Mouse (Mus musculus): ENCODE data around the gene Grin2d. TPM values are rescaled to one million over a fixed set of nuclear protein-coding genes. Genes with fewer than 3 reads are reported as not detected.

Grin2d gene
- polyA plus RNA-seq, 1 experiment = 0.02 TPM

- TF ChIP-seq GATA1 (IDR thresholded peaks at IDR 0.05; ENCODE audit: low read length) = no peak
Observed at GRCm38 (mm10) chr7:45870282-45871058, 7.7 kb downstream of the Grin2d start.

- TF ChIP-seq GATA1 (IDR thresholded peaks at IDR 0.05; ENCODE audit: low read length) = no peak
Observed at GRCm38 (mm10) chr7:45869787-45870186, 8.4 kb downstream of the Grin2d start.

GRCm38 (mm10) chr7:45869107-45869670, 9.0 kb downstream of the Grin2d start:
- TF ChIP-seq GATA1 (IDR thresholded peaks at IDR 0.05; ENCODE audit: low read length) = no peak

- no peak for TF ChIP-seq GATA1 (IDR thresholded peaks at IDR 0.05; ENCODE audit: low read length)
Observed at GRCm38 (mm10) chr7:45867871-45868270, 10.3 kb downstream of the Grin2d start.

GRCm38 (mm10) chr7:45865925-45866910, 12.0 kb downstream of the Grin2d start:
- TF ChIP-seq GATA1 (IDR thresholded peaks at IDR 0.05; ENCODE audit: low read length) = no peak

GRCm38 (mm10) chr7:45864435-45864834, 13.7 kb downstream of the Grin2d start:
- no peak for TF ChIP-seq GATA1 (IDR thresholded peaks at IDR 0.05; ENCODE audit: low read length)

GRCm38 (mm10) chr7:45862804-45863203, 15.4 kb downstream of the Grin2d start:
- no peak for TF ChIP-seq GATA1 (IDR thresholded peaks at IDR 0.05; ENCODE audit: low read length)

- no peak for TF ChIP-seq GATA1 (IDR thresholded peaks at IDR 0.05; ENCODE audit: low read length)
Observed at GRCm38 (mm10) chr7:45859008-45859407, 19.2 kb downstream of the Grin2d start.

- no peak for TF ChIP-seq GATA1 (IDR thresholded peaks at IDR 0.05; ENCODE audit: low read length)
Observed at GRCm38 (mm10) chr7:45856950-45857901, 21.0 kb downstream of the Grin2d start.

GRCm38 (mm10) chr7:45853089-45853488, 25.1 kb downstream of the Grin2d start:
- TF ChIP-seq GATA1 (IDR thresholded peaks at IDR 0.05; ENCODE audit: low read length) = no peak

GRCm38 (mm10) chr7:45850661-45851060, 27.5 kb downstream of the Grin2d start:
- TF ChIP-seq GATA1 (IDR thresholded peaks at IDR 0.05; ENCODE audit: low read length) = no peak

- no peak for TF ChIP-seq GATA1 (IDR thresholded peaks at IDR 0.05; ENCODE audit: low read length)
Observed at GRCm38 (mm10) chr7:45848447-45849027, 29.6 kb downstream of the Grin2d start.

GRCm38 (mm10) chr7:45842950-45843744, 35.0 kb downstream of the Grin2d start:
- TF ChIP-seq GATA1 (IDR thresholded peaks at IDR 0.05; ENCODE audit: low read length) = no peak

- TF ChIP-seq GATA1 (IDR thresholded peaks at IDR 0.05; ENCODE audit: low read length) = no peak
Observed at GRCm38 (mm10) chr7:45833924-45834323, 44.3 kb downstream of the Grin2d start.

All from G1E-ER4 (cell line).